Mouse (Mus musculus) embryo, embryonic 10 days (tissue): ENCODE data around the gene 1700016H13Rik.

Experiments
- DNase-seq: peaks from one replicate; pipeline ENCODE4 v3.0.0-alpha.2; 2015; ENCODE audit warnings: low spot score

Gene 1700016H13Rik

DNA sequence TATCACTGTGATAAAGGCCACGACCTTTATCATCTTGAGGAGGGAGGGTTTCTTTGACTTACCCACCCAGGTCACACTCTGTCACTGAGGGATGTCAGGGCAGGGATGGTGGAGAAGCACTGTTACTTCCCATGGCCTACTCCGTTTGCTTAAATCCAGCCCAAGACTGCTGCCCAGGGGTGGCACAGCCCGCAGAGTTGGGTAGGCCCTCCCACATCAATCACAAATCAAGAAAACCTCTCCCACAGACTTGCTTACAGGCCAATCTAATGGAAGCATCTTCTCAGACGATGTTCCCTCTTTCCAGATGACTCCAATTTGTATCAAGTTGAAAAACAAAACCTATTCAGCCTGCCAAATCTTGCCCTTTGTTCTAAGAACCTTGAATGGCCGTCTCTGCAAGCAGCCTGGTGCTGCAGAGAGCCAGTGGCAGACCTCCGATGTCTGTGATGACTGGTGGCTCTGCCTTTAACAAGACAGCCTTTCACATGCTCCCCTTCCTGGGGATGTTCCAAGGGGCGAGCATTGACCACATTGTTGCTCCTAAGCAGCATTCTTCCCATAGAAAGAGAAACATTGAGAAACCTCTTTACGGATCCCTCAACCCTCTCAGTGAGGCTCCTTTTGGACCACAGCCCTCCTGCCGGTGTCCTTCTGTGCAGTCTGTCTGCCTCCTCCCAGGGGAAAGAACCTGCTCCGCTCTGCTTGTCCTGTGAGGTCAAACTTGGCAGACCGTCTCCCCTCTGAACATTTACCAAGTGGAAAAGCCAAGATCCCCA is 52.5 kb downstream of the 1700016H13Rik start:
- no peak for DNase-seq

DNA sequence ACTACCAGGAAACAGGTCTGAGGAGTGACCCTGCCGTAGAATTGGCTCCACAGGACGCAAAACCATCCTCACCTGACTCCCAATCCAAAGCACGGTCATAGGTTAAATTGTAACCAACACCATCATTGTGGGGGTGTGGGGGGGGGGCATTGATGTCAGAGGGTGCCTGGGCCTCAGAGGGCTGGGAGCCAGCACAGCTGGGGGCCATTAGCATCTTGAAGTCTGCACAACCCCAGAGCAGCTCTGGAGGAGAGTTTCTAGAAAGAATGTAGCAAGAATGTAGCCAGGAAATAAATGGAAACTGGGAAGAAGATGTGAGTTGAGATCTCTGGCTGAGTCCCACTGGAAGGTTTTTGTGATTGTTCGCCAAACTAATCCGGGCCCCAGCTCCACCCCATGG is 56.9 kb downstream of the 1700016H13Rik start:
- no peak for DNase-seq

DNA sequence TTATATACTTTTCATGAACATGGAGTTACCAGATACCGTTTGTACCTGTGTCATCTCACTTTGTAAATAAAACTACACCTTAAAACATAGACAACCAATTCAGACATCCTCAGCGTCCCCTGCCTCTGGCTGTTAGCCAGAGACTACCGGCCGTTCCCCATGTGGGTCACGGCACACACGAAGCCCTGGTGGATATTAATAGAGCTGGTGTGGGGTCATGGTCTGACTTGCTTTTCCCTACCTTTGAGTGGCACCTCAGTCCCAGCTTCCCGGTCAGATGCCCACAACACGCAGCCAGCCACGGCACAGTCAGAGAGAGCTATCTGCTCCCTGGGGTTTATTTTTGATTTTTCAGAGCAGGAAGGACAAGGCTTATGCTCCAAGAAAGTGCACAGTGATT is 57.5 kb downstream of the 1700016H13Rik start:
- no peak for DNase-seq
